Mouse (Mus musculus) gastrocnemius, adult 2 months (tissue): Measurements from ENCODE around the gene 4930415O20Rik. TPM values are rescaled to one million over a fixed set of nuclear protein-coding genes. Genes with fewer than 3 reads are reported as not detected.
"Not testable (repeated sequence)": the region's sequence is repeated elsewhere in the genome, so short reads cannot be mapped to it uniquely, and the experiment has no call there.

ENCODE experiments used
- DNase-seq: peaks from one replicate; pipeline ENCODE4 v3.0.0; 2022
- H3K27ac ChIP-seq: fragments of 200-600 bp; 2 replicates; pipeline ENCODE4 v1.8.1; 2022; ENCODE audit warnings: mild to moderate bottlenecking
- H3K4me3 ChIP-seq: fragments of 200-600 bp; 2 replicates; pipeline ENCODE4 v1.8.1; 2022; ENCODE audit warnings: mild to moderate bottlenecking, moderate library complexity
- CTCF ChIP-seq: fragments of 200-600 bp; IDR thresholded peaks from 2 replicates; pipeline ENCODE4 v1.8.1; 2022; ENCODE audit warnings: antibody characterized with exemption, mild to moderate bottlenecking, moderate library complexity
- intact Hi-C: fragments of 180-260 bp; cut with DNase I; formaldehyde crosslinking; loops from one replicate; pipeline ENCODE4 v1.15.1; 2025
- total RNA-seq, 2 experiments: library from RNA; stranded (reverse); gene quantifications; 2 replicates each; pipeline ENCODE4 v1.2.3; 2021

Gene 4930415O20Rik
- total RNA-seq, 2 experiments from 2014 or later: 1.2 TPM; not detected in 1

GRCm38 (mm10) chr15:98573293-98573692 lies 2.5 kb downstream of the 4930415O20Rik start:
- no peak for DNase-seq
- intact Hi-C loops: no loop called here
- no peak for TF ChIP-seq CTCF
- Histone ChIP-seq H3K27ac (no peak overlapping the region), H3K4me3 (no peak overlapping the region)

- intact Hi-C loops: no loop called here
- no peak for DNase-seq
- no peak overlapping the region for H3K27ac ChIP-seq
- TF ChIP-seq CTCF: no peak
- H3K4me3 ChIP-seq: no peak overlapping the region
These were observed 8.5 kb downstream of the 4930415O20Rik start for GRCm38 (mm10) chr15:98579310-98579709.

GRCm38 (mm10) chr15:98579795-98580464 lies 9.1 kb downstream of the 4930415O20Rik start:
- intact Hi-C loops: loop anchor here (1.0 to 5.0 kb wide), 2 partner anchors 37 to 117 kb away; no protein-coding TSS in a partner anchor
- DNase-seq: peak; percentile 82
- peak; percentile 89 for TF ChIP-seq CTCF
- Histone ChIP-seq H3K27ac (no peak overlapping the region), H3K4me3 (no peak overlapping the region)

GRCm38 (mm10) chr15:98582410-98582809 lies 11.6 kb downstream of the 4930415O20Rik start:
- no peak for DNase-seq
- Histone ChIP-seq H3K4me3 (no peak overlapping the region), H3K27ac (no peak overlapping the region)
- TF ChIP-seq CTCF: no peak
- intact Hi-C loops: loop anchor here (5.0 kb wide), 1 partner anchor 115 kb away; no protein-coding TSS in a partner anchor

GRCm38 (mm10) chr15:98582996-98583395 lies 12.2 kb downstream of the 4930415O20Rik start:
- DNase-seq: no peak
- TF ChIP-seq CTCF: no peak
- no peak overlapping the region for H3K27ac ChIP-seq
- H3K4me3 ChIP-seq: no peak overlapping the region
- intact Hi-C loops: loop anchor here (5.0 kb wide), 1 partner anchor 114 kb away; no protein-coding TSS in a partner anchor

- intact Hi-C loops: no loop called here
- Histone ChIP-seq H3K4me3 (no peak overlapping the region), H3K27ac (peak overlapping the region; percentile 1; the same call in 1 of the 2 replicates)
- DNase-seq: no peak
- TF ChIP-seq CTCF: no peak
These were observed 14.6 kb downstream of the 4930415O20Rik start for GRCm38 (mm10) chr15:98585421-98585820.

DNA sequence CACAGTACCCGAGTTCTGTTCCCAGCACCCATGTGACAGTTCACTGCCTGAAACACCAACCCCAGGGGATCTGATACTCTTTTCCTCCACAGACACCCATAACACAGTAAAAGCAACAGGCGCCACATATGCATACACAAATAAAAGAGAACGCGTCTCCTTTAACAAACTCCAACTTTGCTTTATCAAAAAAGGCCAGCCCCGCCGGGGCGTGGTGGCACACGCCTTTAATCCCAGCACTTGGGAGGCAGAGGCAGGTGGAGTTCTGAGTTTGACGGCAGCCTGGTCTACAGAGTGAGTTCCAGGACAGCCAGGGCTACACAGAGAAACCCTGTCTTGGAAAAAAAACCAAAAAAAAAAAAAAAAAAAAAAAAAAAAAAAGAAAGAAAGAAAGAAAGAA lies 15.3 kb downstream of the 4930415O20Rik start:
- H3K4me3 ChIP-seq, H3K27ac ChIP-seq, DNase-seq, intact Hi-C loops: not testable (repeated sequence)

DNA sequence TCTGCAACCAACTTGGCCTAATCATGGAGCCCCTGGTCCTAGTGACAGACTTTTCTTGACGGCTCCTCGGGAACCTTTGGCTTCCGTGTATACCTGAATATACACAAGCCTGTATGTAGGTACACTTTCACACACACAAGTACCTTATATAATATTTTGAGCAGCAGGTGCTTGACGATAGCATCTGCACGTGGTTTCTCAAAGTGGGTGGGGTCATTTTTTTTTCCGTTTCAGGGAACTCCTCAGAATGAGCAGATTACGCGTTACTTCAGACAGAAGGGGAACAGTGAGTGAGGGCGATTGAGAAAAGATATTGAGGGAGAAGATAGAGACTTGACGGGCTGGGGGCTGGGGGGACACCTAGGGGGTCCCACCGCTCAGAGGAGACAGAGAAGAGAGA lies 16.9 kb downstream of the 4930415O20Rik start:
- intact Hi-C loops: no loop called here
- H3K27ac ChIP-seq: no peak overlapping the region
- no peak for TF ChIP-seq CTCF
- no peak overlapping the region for H3K4me3 ChIP-seq
- no peak for DNase-seq

GRCm38 (mm10) chr15:98589640-98590336 lies 19.0 kb downstream of the 4930415O20Rik start:
- Histone ChIP-seq H3K4me3 (no peak overlapping the region), H3K27ac (no peak overlapping the region)
- no peak for DNase-seq
- intact Hi-C loops: no loop called here
- no peak for TF ChIP-seq CTCF

GRCm38 (mm10) chr15:98591396-98591795 lies 20.6 kb downstream of the 4930415O20Rik start:
- Histone ChIP-seq H3K4me3 (no peak overlapping the region), H3K27ac (no peak overlapping the region)
- intact Hi-C loops: no loop called here
- no peak for DNase-seq
- no peak for TF ChIP-seq CTCF

GRCm38 (mm10) chr15:98594193-98594592 lies 23.4 kb downstream of the 4930415O20Rik start:
- no peak overlapping the region for H3K27ac ChIP-seq
- intact Hi-C loops: no loop called here
- DNase-seq: no peak
- no peak overlapping the region for H3K4me3 ChIP-seq
- no peak for TF ChIP-seq CTCF

DNA sequence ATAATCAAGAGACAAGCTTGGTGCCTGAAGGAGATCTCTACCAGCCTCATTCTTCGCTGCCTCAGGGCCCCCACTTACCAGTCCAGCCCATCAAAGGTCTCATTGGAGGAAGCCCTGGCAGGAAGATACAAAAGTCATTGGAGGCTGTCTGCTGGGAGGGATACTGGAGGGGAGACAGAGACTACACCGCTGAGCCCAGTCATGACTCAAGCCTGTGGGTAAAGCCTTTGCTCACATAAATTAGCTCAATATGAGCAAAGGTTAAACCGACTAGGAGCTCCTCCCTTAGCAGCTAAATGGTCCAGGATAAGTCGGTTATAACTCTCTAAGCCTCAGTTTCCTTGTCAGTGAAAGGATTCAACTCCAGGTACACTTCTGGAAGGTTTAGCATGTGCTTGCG lies 24.2 kb downstream of the 4930415O20Rik start:
- intact Hi-C loops: no loop called here
- no peak for TF ChIP-seq CTCF
- DNase-seq: no peak
- Histone ChIP-seq H3K27ac (no peak overlapping the region), H3K4me3 (no peak overlapping the region)

DNA sequence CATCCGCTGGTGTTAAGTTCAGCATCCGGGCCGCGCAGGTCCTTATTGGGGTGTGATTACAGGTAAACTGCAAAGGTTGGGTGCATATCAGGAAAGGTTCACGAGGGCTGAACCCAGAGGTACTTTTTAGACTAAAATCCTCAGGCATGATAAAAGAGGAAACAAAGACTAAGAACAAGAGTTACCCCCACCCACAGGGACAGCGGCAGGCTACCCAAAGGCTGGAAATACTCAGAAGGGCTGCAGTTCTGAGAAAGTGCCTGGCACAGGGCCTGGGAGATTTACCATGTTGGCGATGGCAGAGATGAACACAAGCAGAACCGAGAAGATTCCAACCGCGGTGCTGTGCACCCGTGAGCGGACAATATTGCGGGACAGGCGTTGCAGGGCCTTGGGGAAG lies 25.8 kb downstream of the 4930415O20Rik start:
- intact Hi-C loops: no loop called here

More for the DNA sequence above, 25.8 kb downstream of the 4930415O20Rik start:
- DNase-seq: no peak
- no peak for TF ChIP-seq CTCF
- H3K4me3 ChIP-seq: no peak overlapping the region
- no peak overlapping the region for H3K27ac ChIP-seq
